Mouse (Mus musculus) heart, embryonic 11.5 days (tissue): ENCODE results near the gene Tpra1. TPM values are rescaled to one million over a fixed set of nuclear protein-coding genes. Genes with fewer than 3 reads are reported as not detected.

Source experiments
- ATAC-seq: fragments of 200-750 bp; cut with Nextera tagmentation; replicated peaks from 2 replicates; pipeline ENCODE4 v1.8.0; 2017; ENCODE audit warnings: moderate library complexity; ENCODE audit not compliant: insufficient number of reproducible peaks, low FRiP score, low TSS enrichment
- H3K27ac ChIP-seq: fragments of 300-500 bp; sonication (generic); 2 replicates; pipeline ENCODE4 v1.5.1; 2014; ENCODE audit warnings: mild to moderate bottlenecking, low read depth, low read length
- H3K27me3 ChIP-seq: fragments of 300-500 bp; sonication (generic); 2 replicates; pipeline ENCODE4 v1.6.1; 2014; ENCODE audit warnings: mild to moderate bottlenecking, low read length, mixed read lengths; ENCODE audit not compliant: control insufficient read depth, insufficient read depth
- H3K36me3 ChIP-seq: fragments of 300-500 bp; sonication (generic); 2 replicates; pipeline ENCODE4 v1.6.1; 2014; ENCODE audit warnings: mild to moderate bottlenecking, low read length, moderate library complexity, mixed read lengths; ENCODE audit not compliant: control insufficient read depth, insufficient read depth
- H3K4me1 ChIP-seq: fragments of 300-500 bp; sonication (generic); 2 replicates; pipeline ENCODE4 v1.6.1; 2014; ENCODE audit warnings: low read length; ENCODE audit not compliant: control insufficient read depth, insufficient read depth
- H3K4me2 ChIP-seq: fragments of 300-500 bp; sonication (generic); 2 replicates; pipeline ENCODE4 v1.6.1; 2014; ENCODE audit warnings: mild to moderate bottlenecking, moderate library complexity
- H3K4me3 ChIP-seq: fragments of 300-500 bp; sonication (generic); 2 replicates; pipeline ENCODE4 v1.5.1; 2014; ENCODE audit warnings: low read depth, low read length
- H3K9ac ChIP-seq: fragments of 300-500 bp; sonication (generic); 2 replicates; pipeline ENCODE4 v1.6.1; 2014; ENCODE audit warnings: mild to moderate bottlenecking, low read depth, low read length, moderate library complexity
- H3K9me3 ChIP-seq: fragments of 300-500 bp; sonication (generic); replicated peaks from 2 replicates; pipeline ENCODE4 v1.6.1; 2016; ENCODE audit warnings: low read length; ENCODE audit not compliant: control insufficient read depth
- WGBS: fragments of 180-500 bp; shearing (Covaris S2); extraction: QIAGEN DNeasy Blood & Tissue Kit; methylation state at CpG from one replicate; pipeline ENCODE4 v1.1.7; 2014; ENCODE audit not compliant: insufficient replicate concordance; 5-methylcytosine and 5-hydroxymethylcytosine counted together
- polyA plus RNA-seq: library from polyadenylated mRNA; unstranded; fragments of >200 nt; fragmentation: Nextera tagmentation; extraction: Ambion mirVana; gene quantifications from 2 replicates; pipeline ENCODE4 v1.2.1, GENCODE M21; 2014

The Tpra1 gene
- polyA plus RNA-seq, 1 experiment from 2014 or later = 41.8 TPM

- Histone ChIP-seq H3K4me1 (peaks cover 19% of the 10 kb centered on the region), H3K9ac (no peak overlapping the region), H3K4me2 (no peak overlapping the region), H3K36me3 (no peaks in the 10 kb centered on the region), H3K4me3 (no peak overlapping the region), H3K9me3 (no peaks in the 10 kb centered on the region), H3K27me3 (no peaks in the 10 kb centered on the region), H3K27ac (no peak overlapping the region)
- WGBS = 80% methylated on average over 4 of the region's 4 CpGs
- ATAC-seq = no peak
These were observed 55.3 kb downstream of the Tpra1 start for GRCm38 (mm10) chr6:88957313-88957712.

GRCm38 (mm10) chr6:88957801-88958211 lies 55.8 kb downstream of the Tpra1 start:
- Histone ChIP-seq H3K9ac (no peak overlapping the region), H3K36me3 (no peaks in the 10 kb centered on the region), H3K27me3 (no peaks in the 10 kb centered on the region), H3K4me3 (no peak overlapping the region), H3K4me1 (peaks cover 19% of the 10 kb centered on the region), H3K9me3 (no peaks in the 10 kb centered on the region), H3K27ac (no peak overlapping the region), H3K4me2 (no peak overlapping the region)
- no peak for ATAC-seq
- 77% methylated on average over 5 of the region's 5 CpGs for WGBS

GRCm38 (mm10) chr6:88958305-88958704 lies 56.3 kb downstream of the Tpra1 start:
- Histone ChIP-seq H3K27me3 (no peaks in the 10 kb centered on the region), H3K9ac (no peak overlapping the region), H3K4me1 (peaks cover 19% of the 10 kb centered on the region), H3K9me3 (no peaks in the 10 kb centered on the region), H3K4me2 (no peak overlapping the region), H3K36me3 (no peaks in the 10 kb centered on the region), H3K27ac (no peak overlapping the region), H3K4me3 (no peak overlapping the region)
- no peak for ATAC-seq
- WGBS = 78% methylated on average over 2 of the region's 2 CpGs

- no peaks in the 10 kb centered on the region for H3K27me3 ChIP-seq
- peak; percentile 69; the same call in 1 of the 2 replicates for ATAC-seq
- peak overlapping the region; percentile 10; the same call in 1 of the 2 replicates for H3K9ac ChIP-seq
- no peak overlapping the region for H3K4me3 ChIP-seq
- WGBS = 17% methylated on average over 7 of the region's 7 CpGs
- no peaks in the 10 kb centered on the region for H3K9me3 ChIP-seq
- H3K36me3 ChIP-seq = no peaks in the 10 kb centered on the region
- H3K4me2 ChIP-seq = no peak overlapping the region
- H3K4me1 ChIP-seq = peaks cover 19% of the 10 kb centered on the region
- H3K27ac ChIP-seq = 0 out of 2 replicates have a peak overlapping the region, but pooled peaks have one; percentile 15
These were observed 57.8 kb downstream of the Tpra1 start for GRCm38 (mm10) chr6:88959834-88960233.

GRCm38 (mm10) chr6:88960941-88961340 lies 58.9 kb downstream of the Tpra1 start:
- Histone ChIP-seq H3K36me3 (no peaks in the 10 kb centered on the region), H3K4me2 (no peak overlapping the region), H3K27me3 (no peaks in the 10 kb centered on the region), H3K27ac (0 out of 2 replicates have a peak overlapping the region, but pooled peaks have one; percentile 50), H3K9ac (0 out of 2 replicates have a peak overlapping the region, but pooled peaks have one; percentile 10), H3K9me3 (no peaks in the 10 kb centered on the region), H3K4me1 (peaks cover 19% of the 10 kb centered on the region), H3K4me3 (no peak overlapping the region)
- ATAC-seq = no peak
- WGBS = 32% methylated on average over 4 of the region's 4 CpGs

Other genes starting within 250 kb of the Tpra1 start
- gene Mgll, start 177.8 kb upstream of the Tpra1 start, polyA plus RNA-seq = 7.3 and 8.6 TPM in 2 replicates
- gene Abtb1, start 60.3 kb upstream of the Tpra1 start, polyA plus RNA-seq = 16.0 and 18.2 TPM in 2 replicates
- 26.4 and 27.2 TPM in 2 replicates for gene Podxl2, start 27.2 kb upstream of the Tpra1 start, polyA plus RNA-seq
- 119 and 138 TPM in 2 replicates for gene Mcm2, start 3.5 kb upstream of the Tpra1 start, polyA plus RNA-seq